In genomic region chr5:117153527-117154091, GRCm38 (mm10) we compare ENCODE assay signal across 9 mouse cellular contexts. TPM values are rescaled to one million over a fixed set of nuclear protein-coding genes. Genes with fewer than 3 reads are reported as not detected.
DNase-seq lines count a peak whose midpoint lies in the region.
"Had no signal": no experiment of that assay in that cellular context is flagged by ENCODE, and none has a peak within 500 bp of the region (broad histone marks: within the 10 kb centered on the region; RNA-seq: fewer than 3 reads in every experiment).

No protein-coding gene starts in this region.

- peak; percentile 31 for DNase-seq in adrenal gland, postnatal 14 days
- DNase-seq in adrenal gland, adult 2 months, result no peak
- DNase-seq in 3T3-L1 (ENCODE audit: low read depth, low spot score), result peak; percentile 93
- peak; percentile 57 for DNase-seq in gastrocnemius, postnatal 25 days
- DNase-seq in kidney, postnatal 25 days, result peak; percentile 50 to 58
- no peak for DNase-seq in spleen, postnatal 10 days (ENCODE audit: low spot score in 2 of 2)
- no peak for DNase-seq in layer of hippocampus, adult 9-10 months (ENCODE audit: low spot score)
- DNase-seq in T-cell, adult 2 months (ENCODE audit: low spot score), result no peak
- DNase-seq: adrenal gland, postnatal 25 days had no signal

RNA-seq across cellular contexts. Expression of gene Taok3, which starts 33.7 kb away (rescaled TPM):
- 29.8 and 35.4 TPM in 2 replicates for total RNA-seq in adrenal gland, postnatal 14 days (2021)
- total RNA-seq in adrenal gland, adult 2 months (2021), result 10 to 100 TPM; 30.9 to 36.0 TPM
- polyA plus RNA-seq in adrenal gland, adult 2 months (2012; rRNA removed), result 5.4 and 9.0 TPM in 2 replicates
- 1 to 10 TPM; 4.4 to 5.8 TPM for total RNA-seq in gastrocnemius, postnatal 25 days (2021)

RNA-seq across cellular contexts. Expression of gene Suds3, which starts 37.7 kb away (rescaled TPM):
- 88.4 and 109 TPM in 2 replicates for total RNA-seq in adrenal gland, postnatal 14 days (2021)
- total RNA-seq in adrenal gland, adult 2 months (2021), result 100 to 1,000 TPM; 106 to 144 TPM
- polyA plus RNA-seq in adrenal gland, adult 2 months (2012; rRNA removed), result 61.5 and 68.0 TPM in 2 replicates
- total RNA-seq in gastrocnemius, postnatal 25 days (2021), result 10 to 100 TPM; 72.6 to 81.8 TPM

Comparison
In these comparisons a context has a peak if more than half of its experiments do, and no peak if none do; other contexts are left out.
1. DNase-seq: peak in adrenal gland, postnatal 14 days (single experiment), 3T3-L1 (single experiment), gastrocnemius, postnatal 25 days (single experiment) and kidney, postnatal 25 days (2 of 2); none in adrenal gland, adult 2 months (single experiment), spleen, postnatal 10 days (0 of 2), layer of hippocampus, adult 9-10 months (single experiment) and T-cell, adult 2 months (single experiment).